Mouse (Mus musculus) C2C12 (cell line): ENCODE results near the gene Gopc.

ENCODE experiments used
- CEBPB ChIP-seq: IDR thresholded peaks from one replicate; pipeline ENCODE4 v1.6.1; 2011; ENCODE audit warnings: low read depth, mild to moderate bottlenecking, control low read depth, moderate library complexity
- CTCF ChIP-seq: IDR thresholded peaks from one replicate; pipeline ENCODE4 v1.5.1; 2011; ENCODE audit not compliant: control insufficient read depth, insufficient read depth, insufficient read length
- MAX ChIP-seq: IDR thresholded peaks from one replicate; pipeline ENCODE4 v1.6.1; 2011; ENCODE audit warnings: mild to moderate bottlenecking, control low read depth
- MYOG ChIP-seq: IDR thresholded peaks from one replicate; pipeline ENCODE4 v1.6.1; 2011; ENCODE audit not compliant: control insufficient read depth, insufficient read length; ENCODE audit errors: extremely low read depth
- USF1 ChIP-seq: IDR thresholded peaks from one replicate; pipeline ENCODE4 v1.6.1; 2011; ENCODE audit warnings: low read depth, mild to moderate bottlenecking, control low read depth, moderate library complexity

GRCm38 (mm10) chr10:52419402-52419801 lies 37.5 kb upstream of the Gopc start:
- TF ChIP-seq USF1: no peak
- TF ChIP-seq CTCF: no peak
- no peak for TF ChIP-seq MYOG
- no peak for TF ChIP-seq MAX
- TF ChIP-seq CEBPB: no peak
